Mouse (Mus musculus): ENCODE measurements around the gene Pdgfa. TPM values are rescaled to one million over a fixed set of nuclear protein-coding genes. Genes with fewer than 3 reads are reported as not detected.

The Pdgfa gene
- polyA plus RNA-seq (2017; shearing (Covaris generic)), result not detected

GRCm38 (mm10) chr5:138997171-138997788, at the start of gene Pdgfa:
Gene Pdgfa (minus strand): TSS chr5:138997370.
- ATAC-seq, result no peak

GRCm38 (mm10) chr5:139046636-139047035, 49.5 kb upstream of the Pdgfa start:
- no peak for ATAC-seq

- no peak for ATAC-seq
These were observed 46.4 kb upstream of the Pdgfa start for GRCm38 (mm10) chr5:139043546-139043945.

- no peak for ATAC-seq
These were observed 45.1 kb upstream of the Pdgfa start for GRCm38 (mm10) chr5:139042299-139042698.

DNA sequence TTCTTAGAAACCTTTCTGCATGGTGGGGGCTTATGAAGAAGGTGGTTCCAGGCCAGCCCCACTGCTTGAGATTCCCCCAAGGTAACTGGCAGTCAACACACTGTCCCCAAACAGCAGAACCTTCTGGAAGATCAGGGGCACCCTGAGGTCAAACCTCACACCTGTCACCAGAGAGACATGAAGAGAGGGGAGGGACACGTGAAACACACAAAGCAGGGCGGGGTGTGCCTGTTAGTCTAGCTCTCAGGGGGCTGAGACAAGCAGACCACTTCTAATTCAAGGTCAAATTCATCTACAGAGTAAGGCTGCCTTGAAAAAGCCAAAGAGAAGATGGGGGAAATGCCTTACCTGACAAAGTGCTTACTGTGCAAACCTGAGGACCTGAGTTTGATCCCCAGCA, 38.0 kb upstream of the Pdgfa start:
- ATAC-seq, result no peak

- no peak for ATAC-seq
These were observed 37.6 kb upstream of the Pdgfa start for GRCm38 (mm10) chr5:139034746-139035145.

GRCm38 (mm10) chr5:139033406-139034317, 36.5 kb upstream of the Pdgfa start:
- ATAC-seq, result no peak

GRCm38 (mm10) chr5:139027603-139028002, 30.4 kb upstream of the Pdgfa start:
- ATAC-seq, result no peak

- no peak for ATAC-seq
These were observed 27.4 kb upstream of the Pdgfa start for GRCm38 (mm10) chr5:139024351-139025105.

GRCm38 (mm10) chr5:139020595-139020994, 23.4 kb upstream of the Pdgfa start:
- no peak for ATAC-seq

DNA sequence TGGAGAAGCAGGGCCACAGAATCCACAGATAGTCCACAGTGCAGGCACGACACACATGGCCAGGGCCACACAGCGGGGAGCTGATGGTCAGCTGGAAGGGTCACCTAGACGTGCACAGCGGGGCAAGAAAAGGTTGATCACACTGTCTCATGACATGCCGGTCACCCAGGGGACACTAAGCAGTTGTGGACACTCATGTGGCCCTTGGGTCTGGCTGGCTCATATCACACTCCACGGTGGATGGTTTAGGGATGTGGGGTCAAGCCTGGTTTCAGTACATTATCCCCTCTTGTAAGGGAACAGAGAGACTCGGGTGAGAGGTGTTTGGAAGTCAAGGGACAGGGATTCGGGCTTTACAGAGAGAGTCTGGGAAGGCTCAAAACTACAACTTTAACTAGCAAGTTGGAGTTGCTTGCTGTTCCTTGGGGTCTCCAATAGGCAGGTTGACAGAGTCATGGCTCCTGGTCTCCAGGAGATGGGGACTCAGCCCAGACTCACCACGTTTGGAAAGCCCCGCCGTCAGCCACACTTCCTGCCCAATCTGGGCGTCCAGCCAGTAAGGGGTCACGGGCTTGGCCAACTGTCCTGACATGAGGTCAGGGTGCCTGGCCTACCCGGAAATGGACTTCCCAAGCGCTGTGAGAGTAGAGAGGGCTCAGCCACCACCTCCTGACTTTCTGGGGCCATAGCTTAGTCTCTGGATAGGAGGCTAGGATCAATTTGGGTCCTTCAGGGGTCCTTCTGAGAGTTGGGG, 20.4 kb upstream of the Pdgfa start:
- ATAC-seq, result no peak

DNA sequence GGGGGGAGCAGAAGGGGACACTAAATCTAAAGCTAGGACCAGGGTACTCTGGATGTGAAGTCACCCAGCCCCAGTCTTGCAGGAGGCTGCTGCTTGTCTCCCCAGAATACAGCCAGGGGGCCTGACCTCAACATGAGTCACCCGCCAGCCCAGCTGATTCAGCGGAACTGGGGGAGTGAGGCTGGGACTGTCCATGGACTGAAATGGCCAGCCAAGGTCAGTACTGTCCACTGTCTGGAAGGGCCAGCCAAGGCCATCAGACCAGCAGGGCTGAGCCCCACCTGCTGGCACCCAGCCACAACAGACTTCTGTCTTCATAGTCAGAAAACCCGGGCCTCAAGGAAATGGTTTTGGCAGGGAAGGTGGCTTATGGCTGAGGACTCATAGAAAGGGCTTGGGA, 17.9 kb upstream of the Pdgfa start:
- ATAC-seq, result no peak

DNA sequence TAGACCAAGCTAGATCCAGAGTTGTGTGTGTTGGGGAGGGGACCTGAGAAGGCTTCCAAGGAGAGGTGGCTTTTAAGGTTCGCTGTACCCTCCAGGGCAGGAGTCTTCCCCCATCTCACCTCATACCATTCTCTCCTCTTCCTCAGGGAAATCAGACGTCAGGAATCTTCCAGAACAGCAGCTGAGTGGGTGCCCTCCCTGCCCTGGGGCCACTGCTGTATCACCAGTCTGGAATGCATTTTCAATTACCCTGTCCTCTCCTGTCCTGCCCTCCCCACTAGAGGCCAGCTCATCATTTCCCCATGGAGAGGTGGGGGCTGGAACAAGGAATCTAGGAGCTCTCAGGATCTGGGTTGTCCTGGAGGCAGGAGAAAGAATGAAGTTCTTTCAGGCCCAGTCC, 13.5 kb upstream of the Pdgfa start:
- ATAC-seq, result no peak

- ATAC-seq, result no peak
These were observed 10.1 kb upstream of the Pdgfa start for GRCm38 (mm10) chr5:139007141-139007775.

GRCm38 (mm10) chr5:139004588-139004987, 7.4 kb upstream of the Pdgfa start:
- no peak for ATAC-seq

DNA sequence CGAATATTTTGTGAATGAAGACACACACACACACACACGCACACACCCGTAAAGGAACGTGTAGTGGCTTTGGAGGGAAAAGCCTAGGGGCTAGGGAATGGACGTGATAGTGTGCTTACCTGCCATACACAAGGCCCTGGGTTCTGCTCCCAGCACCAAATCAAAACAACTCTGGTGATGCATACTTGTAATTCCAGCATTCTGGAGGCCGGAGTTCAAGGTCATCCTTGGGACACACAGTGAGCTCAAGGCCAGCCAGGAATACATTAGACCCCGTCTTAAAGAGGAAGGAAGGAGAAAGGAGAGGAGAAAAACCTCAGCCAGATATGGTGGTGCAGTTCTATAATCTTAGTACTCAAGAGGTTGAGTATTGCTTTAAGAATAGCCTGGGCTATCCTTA, 2.5 kb upstream of the Pdgfa start:
- ATAC-seq, result no peak

DNA sequence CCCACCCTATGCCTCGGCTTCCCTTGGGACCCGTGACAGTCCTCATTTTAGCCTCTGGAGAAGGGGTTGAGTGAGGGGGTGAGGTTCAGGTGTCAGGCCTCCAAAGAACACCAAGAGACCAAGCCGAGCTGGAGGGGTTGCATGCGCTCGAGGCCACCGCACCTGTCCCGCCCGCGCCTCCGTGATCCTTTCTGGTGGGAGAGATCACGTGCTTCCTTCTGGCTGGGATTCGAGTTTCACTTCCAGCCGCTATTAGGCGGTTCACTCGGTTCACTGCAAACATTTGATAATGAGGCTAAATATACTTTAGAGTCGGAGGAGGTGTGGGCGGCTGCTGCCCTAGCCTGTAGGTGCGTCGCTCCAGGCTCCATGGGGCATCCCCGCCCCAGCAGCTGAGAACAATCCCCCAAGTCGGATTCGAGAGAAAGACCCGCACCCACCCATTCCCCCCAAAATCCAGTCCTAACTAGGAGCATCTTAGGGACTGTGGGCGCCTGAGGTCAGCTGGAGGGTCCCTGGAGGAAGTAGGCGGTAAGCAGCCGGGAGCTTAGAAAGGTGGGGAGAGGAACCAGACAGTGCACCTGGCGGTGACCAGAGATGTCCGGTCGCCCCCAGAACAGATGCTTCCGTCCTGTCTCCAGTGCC, 888 bp upstream of the Pdgfa start:
- no peak for ATAC-seq

DNA sequence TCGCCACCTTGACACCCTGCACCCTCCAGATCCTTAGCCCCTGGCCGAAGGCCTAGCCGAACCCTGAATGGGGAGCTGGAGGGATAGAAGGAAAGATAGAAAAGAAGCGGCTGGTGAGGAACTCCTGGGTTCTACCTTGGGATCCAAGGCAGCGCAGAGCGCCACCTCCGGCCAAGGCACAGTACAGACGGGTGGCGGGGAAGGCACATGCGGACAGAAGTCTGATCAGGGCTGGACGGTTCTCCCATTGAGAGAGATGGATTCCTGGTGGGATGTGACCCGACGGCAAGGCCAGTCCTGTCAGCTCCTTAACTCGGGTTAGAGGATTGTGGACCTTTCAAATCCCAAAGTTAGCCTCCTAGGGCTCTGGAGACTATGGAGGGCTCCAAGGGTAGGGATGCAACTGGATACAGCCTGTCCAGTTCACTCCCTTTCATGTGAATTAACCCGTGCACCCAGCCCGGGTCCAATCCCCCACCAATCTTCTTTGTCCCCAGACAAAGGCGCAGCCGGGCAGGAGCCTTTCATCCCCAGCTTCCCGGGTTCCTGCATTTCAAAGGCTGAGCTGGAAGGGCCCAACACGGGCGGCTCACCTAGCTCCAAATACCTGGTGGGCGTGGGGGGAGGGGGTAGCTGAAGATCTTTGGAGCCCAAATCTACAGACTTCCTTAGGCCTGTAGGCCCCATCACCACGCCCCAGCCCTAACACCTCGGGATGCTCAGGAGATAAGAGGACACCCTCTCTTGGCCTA, 672 bp downstream of the Pdgfa start:
- ATAC-seq, result no peak

DNA sequence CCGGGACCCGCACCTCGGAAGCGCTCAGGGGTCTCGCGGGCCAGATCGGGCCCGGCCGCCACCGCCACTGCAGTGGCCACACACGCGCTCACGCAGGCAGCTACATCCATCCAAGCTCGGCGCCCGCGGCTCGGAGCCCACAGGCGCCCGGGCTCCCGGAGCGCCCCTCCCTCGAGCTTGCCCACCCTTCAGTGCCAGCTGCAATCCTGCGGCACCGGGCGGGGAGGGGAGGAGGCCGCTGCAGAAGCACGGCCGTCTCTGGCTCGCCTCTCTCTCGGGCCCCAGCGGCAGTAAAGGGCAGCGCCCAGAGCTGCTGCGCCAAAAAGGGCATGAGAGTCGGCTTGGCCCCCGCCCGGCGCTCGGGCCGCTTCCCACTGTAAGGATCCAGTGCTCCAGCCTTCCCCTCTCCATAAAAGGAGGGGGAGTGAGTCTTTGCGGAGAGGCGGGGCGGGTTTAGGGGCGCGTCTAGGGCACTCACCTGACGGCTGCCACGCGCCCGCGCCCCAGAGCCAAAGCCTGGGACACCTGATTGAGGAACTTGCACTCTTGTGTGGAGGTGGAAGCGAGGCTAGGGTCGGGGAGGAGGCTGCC, 1.4 kb downstream of the Pdgfa start:
- no peak for ATAC-seq
